Mouse (Mus musculus): ENCODE measurements around the gene Prkn. TPM values are rescaled to one million over a fixed set of nuclear protein-coding genes. Genes with fewer than 3 reads are reported as not detected.

Gene Prkn
- polyA plus RNA-seq, 1 experiment from 2014 or later, result 2.5 TPM

DNA sequence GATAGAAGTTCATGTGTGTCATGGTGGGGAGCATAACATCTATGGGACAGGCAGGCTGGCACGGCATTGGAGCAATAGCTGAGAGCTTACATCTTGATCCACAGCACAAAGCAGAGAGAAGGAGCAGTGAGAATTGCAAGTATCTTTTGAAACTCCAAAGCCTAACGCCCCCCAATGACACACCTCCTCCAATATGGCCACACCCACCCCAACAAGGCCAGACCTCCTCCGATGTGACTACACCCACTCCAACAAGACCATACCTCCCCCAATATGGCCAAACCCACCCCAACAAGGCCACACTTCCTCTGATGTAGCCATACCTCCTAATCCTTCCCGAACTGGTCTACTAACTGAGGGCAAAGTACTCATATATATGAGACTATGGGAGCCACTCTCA lies 1004.3 kb downstream of the Prkn start:
- ChIA-PET CTCF (no interaction called here), POLR2A (no interaction called here)
- no peak for TF ChIP-seq CTCF (IDR thresholded peaks at IDR 0.05)
- no peaks in the 10 kb centered on the region for H3K27me3 ChIP-seq
- ATAC-seq (no peak), DNase-seq (ENCODE audit: low read depth, low spot score) (no peak)
- in situ Hi-C loops (cut with MboI; ENCODE audit: low pct_unique_long_range_greater_than_20kb), result loop anchor here (10.0 kb wide), 1 partner anchor 180 kb away; no protein-coding TSS in a partner anchor

DNA sequence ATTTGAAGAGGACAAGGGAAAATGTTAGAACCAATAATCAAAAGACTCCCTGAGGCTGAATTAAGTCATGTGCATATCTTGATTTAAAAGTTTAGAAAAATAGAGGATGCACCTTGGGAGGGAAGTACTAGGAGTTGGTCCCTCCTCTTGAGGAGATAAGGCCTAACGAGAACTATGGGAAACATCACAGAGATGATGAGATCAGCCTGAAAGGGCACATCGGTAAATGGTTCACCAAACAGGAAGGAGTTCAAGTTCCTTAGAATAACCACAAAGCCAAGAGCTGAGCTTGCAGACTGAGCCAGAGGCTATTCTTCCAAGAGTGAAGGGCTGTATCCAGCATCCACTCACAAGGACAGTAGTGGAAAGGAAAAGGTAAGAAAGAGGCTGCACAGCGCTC lies 1004.8 kb downstream of the Prkn start:
- ATAC-seq (no peak), DNase-seq (ENCODE audit: low read depth, low spot score) (no peak)
- TF ChIP-seq CTCF (IDR thresholded peaks at IDR 0.05), result no peak
- in situ Hi-C loops (cut with MboI; ENCODE audit: low pct_unique_long_range_greater_than_20kb), result loop anchor here (10.0 kb wide), 1 partner anchor 180 kb away; no protein-coding TSS in a partner anchor
- POLR2A ChIA-PET, result no interaction called here
- CTCF ChIA-PET, result interaction anchor here (1.0 kb wide), 1 partner anchor 34 kb away, joined by 3 read pairs; no protein-coding TSS in a partner anchor
- no peaks in the 10 kb centered on the region for H3K27me3 ChIP-seq

GRCm38 (mm10) chr17:11845506-11845905 lies 1005.3 kb downstream of the Prkn start:
- ChIA-PET CTCF (interaction anchor here (1.0 to 1.1 kb wide), 2 partner anchors 14 to 34 kb away, joined by 3 read pairs; no protein-coding TSS in a partner anchor), POLR2A (interaction anchor here (0.5 kb wide), 1 partner anchor 84 kb away, joined by 4 read pairs; no protein-coding TSS in a partner anchor)
- no peak for ATAC-seq
- TF ChIP-seq CTCF (IDR thresholded peaks at IDR 0.05), result no peak
- H3K27me3 ChIP-seq, result no peaks in the 10 kb centered on the region
- DNase-seq (ENCODE audit: low read depth, low spot score), result no peak
- in situ Hi-C loops (cut with MboI; ENCODE audit: low pct_unique_long_range_greater_than_20kb), result loop anchor here (10.0 kb wide), 1 partner anchor 181 kb away; no protein-coding TSS in a partner anchor

GRCm38 (mm10) chr17:11854571-11854970 lies 1014.4 kb downstream of the Prkn start:
- CTCF ChIA-PET, result no interaction called here
- in situ Hi-C loops (cut with MboI; ENCODE audit: low pct_unique_long_range_greater_than_20kb), result no loop called here
- no peak for TF ChIP-seq CTCF (IDR thresholded peaks at IDR 0.05)
- ATAC-seq (no peak), DNase-seq (ENCODE audit: low read depth, low spot score) (no peak)
- no peaks in the 10 kb centered on the region for H3K27me3 ChIP-seq
- POLR2A ChIA-PET, result no interaction called here

GRCm38 (mm10) chr17:11858772-11859405 lies 1018.7 kb downstream of the Prkn start:
- H3K27me3 ChIP-seq, result no peaks in the 10 kb centered on the region
- no peak for DNase-seq (ENCODE audit: low read depth, low spot score)
- POLR2A ChIA-PET, result no interaction called here

DNA sequence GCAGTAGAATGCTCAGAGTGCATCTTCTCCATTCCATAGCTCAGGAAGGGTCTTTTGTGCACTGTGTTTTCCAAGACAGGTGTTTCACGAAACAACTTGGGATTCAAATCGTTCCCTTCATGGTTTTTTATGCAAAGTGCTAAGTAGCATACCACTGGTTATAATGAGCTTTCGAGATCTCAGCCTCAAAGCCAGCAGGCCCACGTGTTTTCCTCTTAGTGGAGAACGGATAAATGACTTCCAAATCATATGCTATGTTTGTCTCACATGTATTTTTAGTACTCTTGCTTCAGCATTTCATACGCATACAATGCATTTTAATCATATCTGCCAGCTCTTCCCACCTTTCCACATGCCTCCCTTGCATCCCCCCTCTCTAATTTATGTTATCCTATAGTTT lies 1021.0 kb downstream of the Prkn start:
- no peak for TF ChIP-seq CTCF (IDR thresholded peaks at IDR 0.05)
- ATAC-seq (no peak), DNase-seq (ENCODE audit: low read depth, low spot score) (no peak)
- ChIA-PET POLR2A (no interaction called here), CTCF (interaction anchor here (1.5 kb wide), 1 partner anchor 11 kb away, joined by 3 read pairs; no protein-coding TSS in a partner anchor)
- in situ Hi-C loops (cut with MboI; ENCODE audit: low pct_unique_long_range_greater_than_20kb), result no loop called here
- H3K27me3 ChIP-seq, result no peaks in the 10 kb centered on the region

More at GRCm38 (mm10) chr17:11858772-11859405, 1018.7 kb downstream of the Prkn start:
- CTCF ChIA-PET, result interaction anchor here (0.9 kb wide), 1 partner anchor 11 kb away, joined by 4 read pairs; no protein-coding TSS in a partner anchor
- TF ChIP-seq CTCF (IDR thresholded peaks at IDR 0.05), result no peak
- in situ Hi-C loops (cut with MboI; ENCODE audit: low pct_unique_long_range_greater_than_20kb), result no loop called here
- no peak for ATAC-seq

- TF ChIP-seq CTCF (IDR thresholded peaks at IDR 0.05), result no peak
- no peak for DNase-seq (ENCODE audit: low read depth, low spot score)
- ChIA-PET CTCF (interaction anchor here (1.2 kb wide), 1 partner anchor 66 kb away, joined by 3 read pairs; no protein-coding TSS in a partner anchor), POLR2A (no interaction called here)
- in situ Hi-C loops (cut with MboI; ENCODE audit: low pct_unique_long_range_greater_than_20kb), result no loop called here
- no peak for ATAC-seq
- no peaks in the 10 kb centered on the region for H3K27me3 ChIP-seq
These were observed 1022.2 kb downstream of the Prkn start for GRCm38 (mm10) chr17:11862360-11862759.

- ChIA-PET CTCF (interaction anchor here (1.2 kb wide), 1 partner anchor 67 kb away, joined by 3 read pairs; no protein-coding TSS in a partner anchor), POLR2A (no interaction called here)
- ATAC-seq, result no peak
- H3K27me3 ChIP-seq, result no peaks in the 10 kb centered on the region
- DNase-seq (ENCODE audit: low read depth, low spot score), result no peak
- in situ Hi-C loops (cut with MboI; ENCODE audit: low pct_unique_long_range_greater_than_20kb), result no loop called here
- no peak for TF ChIP-seq CTCF (IDR thresholded peaks at IDR 0.05)
These were observed 1022.8 kb downstream of the Prkn start for GRCm38 (mm10) chr17:11863017-11863416.

- no peak for TF ChIP-seq CTCF (IDR thresholded peaks at IDR 0.05)
- no peak for ATAC-seq
- CTCF ChIA-PET, result no interaction called here
- in situ Hi-C loops (cut with MboI; ENCODE audit: low pct_unique_long_range_greater_than_20kb), result no loop called here
- no peaks in the 10 kb centered on the region for H3K27me3 ChIP-seq
- DNase-seq (ENCODE audit: low read depth, low spot score), result no peak
- POLR2A ChIA-PET, result no interaction called here
These were observed 1026.0 kb downstream of the Prkn start for GRCm38 (mm10) chr17:11866231-11866630.

GRCm38 (mm10) chr17:11867334-11868095 lies 1027.3 kb downstream of the Prkn start:
- H3K27me3 ChIP-seq, result no peaks in the 10 kb centered on the region
- DNase-seq (ENCODE audit: low read depth, low spot score), result no peak
- no peak for TF ChIP-seq CTCF (IDR thresholded peaks at IDR 0.05)
- in situ Hi-C loops (cut with MboI; ENCODE audit: low pct_unique_long_range_greater_than_20kb), result no loop called here
- ChIA-PET POLR2A (no interaction called here), CTCF (no interaction called here)
- no peak for ATAC-seq

- no peak for TF ChIP-seq CTCF (IDR thresholded peaks at IDR 0.05)
- no peak for DNase-seq (ENCODE audit: low read depth, low spot score)
- in situ Hi-C loops (cut with MboI; ENCODE audit: low pct_unique_long_range_greater_than_20kb), result no loop called here
- CTCF ChIA-PET, result no interaction called here
- POLR2A ChIA-PET, result no interaction called here
- ATAC-seq, result no peak
- no peaks in the 10 kb centered on the region for H3K27me3 ChIP-seq
These were observed 1030.4 kb downstream of the Prkn start for GRCm38 (mm10) chr17:11870546-11870945.

Data from Patski (cell line).